Mouse (Mus musculus): Measurements from ENCODE around the gene H6pd.

Gene H6pd

GRCm38 (mm10) chr4:149977801-149978544, 30.9 kb downstream of the H6pd start:
- ChIA-PET POLR2A (interaction anchor here in 3 of 4 experiments (0.5 to 1.4 kb wide), 10 partner anchors 9 to 178 kb away, joined by 3 to 5 read pairs (median 3); partner anchors contain the start of genes Gpr157 (in 1 of the 3) and H6pd (in 1 of the 3)), CTCF (interaction anchor here in 3 of 4 experiments (0.5 to 1.9 kb wide), 7 partner anchors 19 to 195 kb away, joined by 3 to 5 read pairs (median 4); partner anchors contain the start of gene Gpr157 (in 1 of the 3))

GRCm38 (mm10) chr4:149977181-149977580, 31.6 kb downstream of the H6pd start:
- ChIA-PET POLR2A (interaction anchor here in 2 of 4 experiments (0.6 to 1.3 kb wide), 5 partner anchors 10 to 110 kb away, joined by 3 to 4 read pairs (median 3); partner anchors contain the start of gene Gpr157 (in 1 of the 2)), CTCF (interaction anchor here in 2 of 4 experiments (0.6 to 1.9 kb wide), 3 partner anchors 24 to 182 kb away, joined by 3 to 5 read pairs (median 5); no protein-coding TSS in a partner anchor)

- CTCF ChIA-PET = interaction anchor here in 3 of 4 experiments (0.5 to 0.8 kb wide), 4 partner anchors 21 to 169 kb away, joined by 3 to 5 read pairs (median 4); partner anchors contain the start of gene Spsb1 (in 1 of the 3)
- POLR2A ChIA-PET = interaction anchor here in 1 of 4 experiments (0.8 kb wide), 2 partner anchors 48 to 177 kb away, joined by 3 read pairs; no protein-coding TSS in a partner anchor
Measured at GRCm38 (mm10) chr4:149975730-149976254, 33.0 kb downstream of the H6pd start.

- ChIA-PET POLR2A (interaction anchor here in 1 of 4 experiments (0.8 kb wide), 2 partner anchors 47 to 177 kb away, joined by 3 read pairs; no protein-coding TSS in a partner anchor), CTCF (interaction anchor here in 3 of 4 experiments (0.5 to 0.8 kb wide), 4 partner anchors 20 to 169 kb away, joined by 3 to 5 read pairs (median 4); partner anchors contain the start of gene Spsb1 (in 1 of the 3))
Measured at GRCm38 (mm10) chr4:149975291-149975690, 33.5 kb downstream of the H6pd start.

- ChIA-PET CTCF (interaction anchor here in 1 of 4 experiments (0.7 kb wide), 2 partner anchors 66 to 100 kb away, joined by 3 to 4 read pairs; no protein-coding TSS in a partner anchor), POLR2A (interaction anchor here in 1 of 4 experiments (0.6 kb wide), 1 partner anchor 757 kb away, joined by 4 read pairs; no protein-coding TSS in a partner anchor)
Measured at GRCm38 (mm10) chr4:149971393-149971792, 37.4 kb downstream of the H6pd start.

- ChIA-PET CTCF (no interaction called here), POLR2A (interaction anchor here in 2 of 4 experiments (1.2 to 1.7 kb wide), 4 partner anchors 9 to 401 kb away, joined by 3 to 4 read pairs (median 3); no protein-coding TSS in a partner anchor)
Measured at GRCm38 (mm10) chr4:149968526-149968925, 40.3 kb downstream of the H6pd start.

- POLR2A ChIA-PET = interaction anchor here in 2 of 4 experiments (0.6 to 1.8 kb wide), 7 partner anchors 11 to 794 kb away, joined by 3 to 6 read pairs (median 4); no protein-coding TSS in a partner anchor
Measured at GRCm38 (mm10) chr4:149966963-149967362, 41.9 kb downstream of the H6pd start.

GRCm38 (mm10) chr4:149966252-149966651, 42.6 kb downstream of the H6pd start:
- POLR2A ChIA-PET = interaction anchor here in 3 of 4 experiments (0.6 to 1.8 kb wide), 5 partner anchors 10 to 168 kb away, joined by 3 to 7 read pairs (median 4); partner anchors contain the start of gene Spsb1 (in 1 of the 3)

More at GRCm38 (mm10) chr4:149966963-149967362, 41.9 kb downstream of the H6pd start:
- CTCF ChIA-PET = interaction anchor here in 2 of 4 experiments (1.1 to 1.3 kb wide), 3 partner anchors 120 to 229 kb away, joined by 3 to 4 read pairs (median 3); partner anchors contain the start of genes Gpr157 (in 1 of the 2) and Tmem201 (in 1 of the 2)

GRCm38 (mm10) chr4:149965672-149966071, 43.2 kb downstream of the H6pd start:
- ChIA-PET CTCF (interaction anchor here in 1 of 4 experiments (1.3 kb wide), 2 partner anchors 25 to 127 kb away, joined by 4 read pairs; no protein-coding TSS in a partner anchor), POLR2A (interaction anchor here in 3 of 4 experiments (0.6 to 1.8 kb wide), 5 partner anchors 10 to 167 kb away, joined by 3 to 7 read pairs (median 4); partner anchors contain the start of gene Spsb1 (in 1 of the 3))

More at GRCm38 (mm10) chr4:149966252-149966651, 42.6 kb downstream of the H6pd start:
- CTCF ChIA-PET = interaction anchor here in 2 of 4 experiments (1.1 to 1.3 kb wide), 3 partner anchors 121 to 229 kb away, joined by 3 to 4 read pairs (median 3); partner anchors contain the start of genes Gpr157 (in 1 of the 2) and Tmem201 (in 1 of the 2)

- CTCF ChIA-PET = interaction anchor here in 2 of 4 experiments (1.0 to 1.3 kb wide), 3 partner anchors 10 to 158 kb away, joined by 3 to 4 read pairs (median 3); partner anchors contain the start of gene Spsb1 (in 1 of the 2)
- POLR2A ChIA-PET = interaction anchor here in 2 of 4 experiments (1.6 to 1.8 kb wide), 2 partner anchors 9 to 167 kb away, joined by 4 to 7 read pairs; partner anchors contain the start of gene Spsb1 (in 1 of the 2)
Measured at GRCm38 (mm10) chr4:149965242-149965641, 43.6 kb downstream of the H6pd start.

GRCm38 (mm10) chr4:149964770-149965169, 44.1 kb downstream of the H6pd start:
- ChIA-PET POLR2A (no interaction called here), CTCF (interaction anchor here in 3 of 4 experiments (0.6 to 1.3 kb wide), 5 partner anchors 10 to 166 kb away, joined by 3 to 9 read pairs (median 4); partner anchors contain the start of gene Spsb1 (in 1 of the 3))

- POLR2A ChIA-PET = no interaction called here
Measured at GRCm38 (mm10) chr4:149964285-149964684, 44.5 kb downstream of the H6pd start.

GRCm38 (mm10) chr4:149960391-149960790, 48.4 kb downstream of the H6pd start:
- POLR2A ChIA-PET = interaction anchor here in 3 of 4 experiments (0.7 to 7.0 kb wide), 12 partner anchors 10 to 181 kb away, joined by 3 to 94 read pairs (median 4); partner anchors contain the start of gene H6pd (in 1 of the 3)
- CTCF ChIA-PET = interaction anchor here (0.5 to 3.2 kb wide), 13 partner anchors 119 to 1818 kb away, joined by 3 to 13 read pairs (median 4); no protein-coding TSS in a partner anchor

More at GRCm38 (mm10) chr4:149964285-149964684, 44.5 kb downstream of the H6pd start:
- CTCF ChIA-PET = interaction anchor here in 3 of 4 experiments (0.6 to 1.3 kb wide), 5 partner anchors 9 to 165 kb away, joined by 3 to 9 read pairs (median 4); partner anchors contain the start of gene Spsb1 (in 1 of the 3)

GRCm38 (mm10) chr4:149959816-149960215, 49.0 kb downstream of the H6pd start:
- POLR2A ChIA-PET = interaction anchor here in 3 of 4 experiments (0.6 to 7.0 kb wide), 29 partner anchors 10 to 1974 kb away, joined by 3 to 94 read pairs (median 4); partner anchors contain the start of gene H6pd (in 2 of the 3)
- CTCF ChIA-PET = interaction anchor here (0.5 to 5.8 kb wide), 23 partner anchors 10 to 1817 kb away, joined by 3 to 50 read pairs (median 3); no protein-coding TSS in a partner anchor

GRCm38 (mm10) chr4:149958566-149958965, 50.3 kb downstream of the H6pd start:
- POLR2A ChIA-PET = interaction anchor here in 3 of 4 experiments (0.6 to 7.0 kb wide), 19 partner anchors 9 to 159 kb away, joined by 3 to 94 read pairs (median 4); partner anchors contain the start of gene H6pd (in 1 of the 3)
- CTCF ChIA-PET = interaction anchor here (0.6 to 5.8 kb wide), 28 partner anchors 11 to 233 kb away, joined by 3 to 50 read pairs (median 4); partner anchors contain the start of gene Gpr157 (in 1 of the 4)

GRCm38 (mm10) chr4:149956048-149956447, 52.8 kb downstream of the H6pd start:
- ChIA-PET CTCF (interaction anchor here in 3 of 4 experiments (0.8 to 5.8 kb wide), 11 partner anchors 14 to 150 kb away, joined by 3 to 50 read pairs (median 3); no protein-coding TSS in a partner anchor), POLR2A (interaction anchor here in 3 of 4 experiments (0.6 to 7.0 kb wide), 27 partner anchors 10 to 177 kb away, joined by 3 to 94 read pairs (median 4); partner anchors contain the start of gene H6pd (in 2 of the 3))

Data from embryonic stem cell, embryonic (primary cell).